Mouse (Mus musculus): ENCODE results near the gene Uck1. TPM values are rescaled to one million over a fixed set of nuclear protein-coding genes. Genes with fewer than 3 reads are reported as not detected.
A peak's percentile ranks its signal among the peaks of the same experiment; 100 is the strongest.

The Uck1 gene
- polyA plus RNA-seq, 1 experiment, result 32.1 TPM

GRCm38 (mm10) chr2:32235886-32236759, 23.8 kb downstream of the Uck1 start, which contains the start of gene Pomt1:
Gene Pomt1 (plus strand): TSS chr2:32236590.
- H3K4me2 ChIP-seq (ENCODE audit: low read depth), result peak within 1 kb of the TSS; percentile 95
- peaks cover 21% of the 10 kb centered on the region for H3K36me3 ChIP-seq (ENCODE audit: control insufficient read depth, insufficient read depth)
- TF ChIP-seq POLR2A (IDR thresholded peaks at IDR 0.05; ENCODE audit: insufficient read length, low read depth) (peak; percentile 81), TCF3 (IDR thresholded peaks at IDR 0.05; ENCODE audit: insufficient read length, low read depth) (no peak), CEBPB (IDR thresholded peaks at IDR 0.05; ENCODE audit: insufficient read depth, poor library complexity, severe bottlenecking) (no peak), MAX (IDR thresholded peaks at IDR 0.05; ENCODE audit: low read depth) (no peak), MYOD1 (IDR thresholded peaks at IDR 0.05; ENCODE audit: control insufficient read depth in 1 of 3, insufficient read length in 2 of 3, low read depth in 2 of 3) (peak in 1 of 3 experiments; percentile 46), REST (IDR thresholded peaks at IDR 0.05; ENCODE audit: insufficient read depth, insufficient read length) (no peak), SRF (IDR thresholded peaks at IDR 0.05; ENCODE audit: control insufficient read depth, insufficient read length, low read depth) (peak; percentile 82), TCF12 (IDR thresholded peaks at IDR 0.05; ENCODE audit: insufficient read depth, poor library complexity, severe bottlenecking) (no peak), POLR2AphosphoS2 (IDR thresholded peaks at IDR 0.05; ENCODE audit: insufficient read length, low read depth) (peak; percentile 96), E2F4 (IDR thresholded peaks at IDR 0.05; ENCODE audit: insufficient read depth) (no peak), MYOG (IDR thresholded peaks at IDR 0.05; ENCODE audit: control insufficient read depth in 1 of 3, insufficient read depth in 1 of 3, insufficient read length in 2 of 3, low read depth in 2 of 3) (peak in 2 of 3 experiments; percentile 20 to 60), USF1 (IDR thresholded peaks at IDR 0.05; ENCODE audit: low read depth) (no peak)
- peak within 1 kb of the TSS; percentile 27 for H3ac ChIP-seq (ENCODE audit: control insufficient read depth, insufficient read length)
- no peaks in the 10 kb centered on the region for H3K27me3 ChIP-seq (ENCODE audit: control insufficient read depth, insufficient read depth, insufficient read length)
- no peaks in the 10 kb centered on the region for H3K79me2 ChIP-seq (ENCODE audit: control insufficient read depth, insufficient read depth)
- H3K4me3 ChIP-seq, result peak within 1 kb of the TSS; percentile 86

GRCm38 (mm10) chr2:32235433-32235832, 24.5 kb downstream of the Uck1 start:
- Histone ChIP-seq H3K27me3 (ENCODE audit: control insufficient read depth, insufficient read depth, insufficient read length) (no peaks in the 10 kb centered on the region), H3ac (ENCODE audit: control insufficient read depth, insufficient read length) (peak overlapping the region; percentile 27), H3K36me3 (ENCODE audit: control insufficient read depth, insufficient read depth) (peaks cover 23% of the 10 kb centered on the region), H3K79me2 (ENCODE audit: control insufficient read depth, insufficient read depth) (no peaks in the 10 kb centered on the region), H3K4me3 (peak overlapping the region; percentile 86), H3K4me2 (ENCODE audit: low read depth) (peak overlapping the region; percentile 95)
- no peak for TF ChIP-seq REST (IDR thresholded peaks at IDR 0.05; ENCODE audit: insufficient read depth, insufficient read length)
- peak; percentile 50 for TF ChIP-seq POLR2AphosphoS2 (IDR thresholded peaks at IDR 0.05; ENCODE audit: insufficient read length, low read depth)

- H3K4me3 ChIP-seq, result no peak overlapping the region
- H3ac ChIP-seq (ENCODE audit: control insufficient read depth, insufficient read length), result no peak overlapping the region
- no peaks in the 10 kb centered on the region for H3K27me3 ChIP-seq (ENCODE audit: control insufficient read depth, insufficient read depth, insufficient read length)
- no peaks in the 10 kb centered on the region for H3K79me2 ChIP-seq (ENCODE audit: control insufficient read depth, insufficient read depth)
- H3K36me3 ChIP-seq (ENCODE audit: control insufficient read depth, insufficient read depth), result peaks cover 39% of the 10 kb centered on the region
- no peak overlapping the region for H3K4me2 ChIP-seq (ENCODE audit: low read depth)
- TF ChIP-seq POLR2AphosphoS2 (IDR thresholded peaks at IDR 0.05; ENCODE audit: insufficient read length, low read depth), result no peak
- no peak for TF ChIP-seq REST (IDR thresholded peaks at IDR 0.05; ENCODE audit: insufficient read depth, insufficient read length)
- no peak for TF ChIP-seq MYOD1 (IDR thresholded peaks at IDR 0.05; ENCODE audit: control insufficient read depth in 1 of 3, insufficient read length in 2 of 3, low read depth in 2 of 3)
- TF ChIP-seq POLR2A (IDR thresholded peaks at IDR 0.05; ENCODE audit: insufficient read length, low read depth), result no peak
- no peak for TF ChIP-seq TCF12 (IDR thresholded peaks at IDR 0.05; ENCODE audit: insufficient read depth, poor library complexity, severe bottlenecking)
- no peak for TF ChIP-seq TCF3 (IDR thresholded peaks at IDR 0.05; ENCODE audit: insufficient read length, low read depth)
- TF ChIP-seq MYOG (IDR thresholded peaks at IDR 0.05; ENCODE audit: control insufficient read depth in 1 of 3, insufficient read depth in 1 of 3, insufficient read length in 2 of 3, low read depth in 2 of 3), result no peak
- TF ChIP-seq CEBPB (IDR thresholded peaks at IDR 0.05; ENCODE audit: insufficient read depth, poor library complexity, severe bottlenecking), result no peak
- TF ChIP-seq USF1 (IDR thresholded peaks at IDR 0.05; ENCODE audit: low read depth), result no peak
- no peak for TF ChIP-seq SRF (IDR thresholded peaks at IDR 0.05; ENCODE audit: control insufficient read depth, insufficient read length, low read depth)
- TF ChIP-seq E2F4 (IDR thresholded peaks at IDR 0.05; ENCODE audit: insufficient read depth), result no peak
- TF ChIP-seq MAX (IDR thresholded peaks at IDR 0.05; ENCODE audit: low read depth), result no peak
These were observed 37.9 kb downstream of the Uck1 start for GRCm38 (mm10) chr2:32222057-32222456.

GRCm38 (mm10) chr2:32221577-32221976, 38.4 kb downstream of the Uck1 start:
- no peaks in the 10 kb centered on the region for H3K27me3 ChIP-seq (ENCODE audit: control insufficient read depth, insufficient read depth, insufficient read length)
- peaks cover 43% of the 10 kb centered on the region for H3K36me3 ChIP-seq (ENCODE audit: control insufficient read depth, insufficient read depth)
- H3K4me2 ChIP-seq (ENCODE audit: low read depth), result no peak overlapping the region
- no peak overlapping the region for H3ac ChIP-seq (ENCODE audit: control insufficient read depth, insufficient read length)
- no peaks in the 10 kb centered on the region for H3K79me2 ChIP-seq (ENCODE audit: control insufficient read depth, insufficient read depth)
- H3K4me3 ChIP-seq, result no peak overlapping the region
- TF ChIP-seq TCF12 (IDR thresholded peaks at IDR 0.05; ENCODE audit: insufficient read depth, poor library complexity, severe bottlenecking), result no peak
- no peak for TF ChIP-seq SRF (IDR thresholded peaks at IDR 0.05; ENCODE audit: control insufficient read depth, insufficient read length, low read depth)
- TF ChIP-seq TCF3 (IDR thresholded peaks at IDR 0.05; ENCODE audit: insufficient read length, low read depth), result no peak
- TF ChIP-seq MYOD1 (IDR thresholded peaks at IDR 0.05; ENCODE audit: control insufficient read depth in 1 of 3, insufficient read length in 2 of 3, low read depth in 2 of 3), result no peak
- TF ChIP-seq USF1 (IDR thresholded peaks at IDR 0.05; ENCODE audit: low read depth), result no peak
- TF ChIP-seq REST (IDR thresholded peaks at IDR 0.05; ENCODE audit: insufficient read depth, insufficient read length), result no peak
- no peak for TF ChIP-seq POLR2AphosphoS2 (IDR thresholded peaks at IDR 0.05; ENCODE audit: insufficient read length, low read depth)
- TF ChIP-seq POLR2A (IDR thresholded peaks at IDR 0.05; ENCODE audit: insufficient read length, low read depth), result no peak
- no peak for TF ChIP-seq MYOG (IDR thresholded peaks at IDR 0.05; ENCODE audit: control insufficient read depth in 1 of 3, insufficient read depth in 1 of 3, insufficient read length in 2 of 3, low read depth in 2 of 3)
- TF ChIP-seq CEBPB (IDR thresholded peaks at IDR 0.05; ENCODE audit: insufficient read depth, poor library complexity, severe bottlenecking), result no peak
- no peak for TF ChIP-seq E2F4 (IDR thresholded peaks at IDR 0.05; ENCODE audit: insufficient read depth)
- TF ChIP-seq MAX (IDR thresholded peaks at IDR 0.05; ENCODE audit: low read depth), result no peak

Measured in myocyte (in vitro differentiated cells).